Mouse (Mus musculus): ENCODE data around the gene Plcb1. TPM values are rescaled to one million over a fixed set of nuclear protein-coding genes. Genes with fewer than 3 reads are reported as not detected.

The Plcb1 gene
- polyA plus RNA-seq, 1 experiment from 2014 or later = 23.0 TPM

GRCm38 (mm10) chr2:135029288-135029687 is 243.4 kb downstream of the Plcb1 start:
- peak overlapping the region; percentile 36 for H3K4me2 ChIP-seq (ENCODE audit: low read length)
- H3K9ac ChIP-seq (ENCODE audit: low read length) = 0 out of 2 replicates have a peak overlapping the region, but pooled peaks have one; percentile 0
- 11% methylated on average over 5 of the region's 5 CpGs for WGBS
- H3K9me3 ChIP-seq (replicated peaks; ENCODE audit: control insufficient read depth, low read length) = no peaks in the 10 kb centered on the region
- no peak overlapping the region for H3K4me3 ChIP-seq (ENCODE audit: low read depth, low read length)
- H3K27ac ChIP-seq (ENCODE audit: low read depth, low read length) = no peak overlapping the region
- peak; percentile 17 for DNase-seq (ENCODE audit: low spot score)
- peaks cover 5% of the 10 kb centered on the region; the same call in 1 of the 2 replicates for H3K4me1 ChIP-seq (ENCODE audit: control insufficient read depth, insufficient read depth, low read length)
- ATAC-seq = peak; percentile 55; the same call in 1 of the 2 replicates
- no peaks in the 10 kb centered on the region for H3K36me3 ChIP-seq (ENCODE audit: control insufficient read depth, insufficient read depth, low read length)
- no peaks in the 10 kb centered on the region for H3K27me3 ChIP-seq (replicated peaks; ENCODE audit: control insufficient read depth, insufficient read depth, low read length)

DNA sequence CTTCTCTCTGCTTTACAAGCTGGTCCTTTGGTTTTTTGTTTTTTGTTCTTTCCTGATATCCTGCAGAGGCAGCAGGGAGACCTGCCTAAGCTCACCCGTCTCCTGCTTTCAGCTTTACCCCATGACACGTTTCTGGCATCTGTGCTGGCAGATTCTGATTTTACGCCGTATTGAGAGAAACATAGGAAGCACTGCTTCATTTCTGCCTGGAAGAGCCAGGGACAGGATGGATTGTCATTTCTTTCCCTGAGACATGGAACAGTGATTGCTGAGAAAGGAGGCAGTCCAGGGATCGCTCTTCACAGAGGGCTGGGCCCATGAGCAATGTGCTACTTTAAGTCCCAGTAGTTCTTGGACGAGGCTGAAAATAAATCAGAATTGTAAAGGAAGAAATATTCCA is 243.8 kb downstream of the Plcb1 start:
- 19% methylated on average over 6 of the region's 6 CpGs for WGBS
- H3K9ac ChIP-seq (ENCODE audit: low read length) = peak overlapping the region; percentile 0; the same call in 1 of the 2 replicates

DNA sequence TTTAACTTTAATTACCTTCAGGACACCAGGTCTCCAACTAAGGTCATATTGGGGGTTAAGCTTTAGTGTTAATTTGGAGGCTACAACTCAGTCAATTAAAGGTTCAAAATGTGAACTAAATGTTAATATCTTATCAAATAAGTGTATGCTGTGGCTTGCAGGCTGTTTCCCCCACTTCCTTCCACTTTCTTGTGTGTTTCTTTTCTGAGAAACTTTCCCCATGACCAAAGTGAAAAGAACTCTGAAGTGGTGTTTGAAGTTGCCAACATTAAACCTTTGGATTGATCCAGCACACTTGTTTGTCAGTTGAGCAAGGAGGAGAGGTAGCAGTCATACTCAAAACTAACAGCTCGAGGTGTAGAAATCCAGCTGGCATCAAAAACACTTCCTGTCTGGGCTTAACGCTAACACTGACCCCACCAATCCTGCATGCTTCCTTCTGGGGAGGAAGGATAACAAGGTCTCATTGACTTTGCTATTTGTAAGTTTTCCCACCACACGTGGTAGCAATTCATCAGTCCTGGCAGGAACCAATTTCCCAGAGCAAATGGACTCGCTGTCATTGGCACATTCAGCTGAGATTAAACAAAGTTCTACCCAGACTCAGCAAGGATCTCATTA is 249.9 kb downstream of the Plcb1 start:
- Histone ChIP-seq H3K27ac (ENCODE audit: low read depth, low read length) (no peak overlapping the region), H3K36me3 (ENCODE audit: control insufficient read depth, insufficient read depth, low read length) (no peaks in the 10 kb centered on the region), H3K4me3 (ENCODE audit: low read depth, low read length) (no peak overlapping the region), H3K27me3 (replicated peaks; ENCODE audit: control insufficient read depth, insufficient read depth, low read length) (no peaks in the 10 kb centered on the region), H3K9me3 (replicated peaks; ENCODE audit: control insufficient read depth, low read length) (no peaks in the 10 kb centered on the region), H3K4me1 (ENCODE audit: control insufficient read depth, insufficient read depth, low read length) (no peaks in the 10 kb centered on the region), H3K4me2 (ENCODE audit: low read length) (no peak overlapping the region), H3K9ac (ENCODE audit: low read length) (no peak overlapping the region)
- 27% methylated on average over 4 of the region's 4 CpGs for WGBS
- ATAC-seq = no peak
- no peak for DNase-seq (ENCODE audit: low spot score)

More for the DNA sequence above, 243.8 kb downstream of the Plcb1 start:
- Histone ChIP-seq H3K9me3 (replicated peaks; ENCODE audit: control insufficient read depth, low read length) (no peaks in the 10 kb centered on the region), H3K4me2 (ENCODE audit: low read length) (peak overlapping the region; percentile 36), H3K4me3 (ENCODE audit: low read depth, low read length) (no peak overlapping the region), H3K27me3 (replicated peaks; ENCODE audit: control insufficient read depth, insufficient read depth, low read length) (no peaks in the 10 kb centered on the region), H3K36me3 (ENCODE audit: control insufficient read depth, insufficient read depth, low read length) (no peaks in the 10 kb centered on the region), H3K4me1 (ENCODE audit: control insufficient read depth, insufficient read depth, low read length) (peaks cover 5% of the 10 kb centered on the region; the same call in 1 of the 2 replicates), H3K27ac (ENCODE audit: low read depth, low read length) (no peak overlapping the region)
- DNase-seq (ENCODE audit: low spot score) (peak; percentile 61), ATAC-seq (peak; percentile 77)

GRCm38 (mm10) chr2:135048791-135049190 is 262.9 kb downstream of the Plcb1 start:
- no peak overlapping the region for H3K4me2 ChIP-seq (ENCODE audit: low read length)
- no peaks in the 10 kb centered on the region for H3K27me3 ChIP-seq (replicated peaks; ENCODE audit: control insufficient read depth, insufficient read depth, low read length)
- no peaks in the 10 kb centered on the region for H3K36me3 ChIP-seq (ENCODE audit: control insufficient read depth, insufficient read depth, low read length)
- no peak overlapping the region for H3K27ac ChIP-seq (ENCODE audit: low read depth, low read length)
- 76% methylated on average over 2 of the region's 2 CpGs for WGBS
- H3K9me3 ChIP-seq (replicated peaks; ENCODE audit: control insufficient read depth, low read length) = no peaks in the 10 kb centered on the region
- ATAC-seq (no peak), DNase-seq (ENCODE audit: low spot score) (peak; percentile 17)
- no peak overlapping the region for H3K9ac ChIP-seq (ENCODE audit: low read length)
- no peak overlapping the region for H3K4me3 ChIP-seq (ENCODE audit: low read depth, low read length)
- no peaks in the 10 kb centered on the region for H3K4me1 ChIP-seq (ENCODE audit: control insufficient read depth, insufficient read depth, low read length)

GRCm38 (mm10) chr2:135049283-135049682 is 263.4 kb downstream of the Plcb1 start:
- no peaks in the 10 kb centered on the region for H3K9me3 ChIP-seq (replicated peaks; ENCODE audit: control insufficient read depth, low read length)
- H3K4me1 ChIP-seq (ENCODE audit: control insufficient read depth, insufficient read depth, low read length) = no peaks in the 10 kb centered on the region
- no peak for ATAC-seq
- no peak overlapping the region for H3K9ac ChIP-seq (ENCODE audit: low read length)
- H3K4me2 ChIP-seq (ENCODE audit: low read length) = no peak overlapping the region
- 56% methylated on average over 6 of the region's 6 CpGs for WGBS
- H3K4me3 ChIP-seq (ENCODE audit: low read depth, low read length) = no peak overlapping the region
- DNase-seq (ENCODE audit: low spot score) = peak; percentile 51
- no peak overlapping the region for H3K27ac ChIP-seq (ENCODE audit: low read depth, low read length)
- H3K27me3 ChIP-seq (replicated peaks; ENCODE audit: control insufficient read depth, insufficient read depth, low read length) = no peaks in the 10 kb centered on the region
- H3K36me3 ChIP-seq (ENCODE audit: control insufficient read depth, insufficient read depth, low read length) = no peaks in the 10 kb centered on the region

DNA sequence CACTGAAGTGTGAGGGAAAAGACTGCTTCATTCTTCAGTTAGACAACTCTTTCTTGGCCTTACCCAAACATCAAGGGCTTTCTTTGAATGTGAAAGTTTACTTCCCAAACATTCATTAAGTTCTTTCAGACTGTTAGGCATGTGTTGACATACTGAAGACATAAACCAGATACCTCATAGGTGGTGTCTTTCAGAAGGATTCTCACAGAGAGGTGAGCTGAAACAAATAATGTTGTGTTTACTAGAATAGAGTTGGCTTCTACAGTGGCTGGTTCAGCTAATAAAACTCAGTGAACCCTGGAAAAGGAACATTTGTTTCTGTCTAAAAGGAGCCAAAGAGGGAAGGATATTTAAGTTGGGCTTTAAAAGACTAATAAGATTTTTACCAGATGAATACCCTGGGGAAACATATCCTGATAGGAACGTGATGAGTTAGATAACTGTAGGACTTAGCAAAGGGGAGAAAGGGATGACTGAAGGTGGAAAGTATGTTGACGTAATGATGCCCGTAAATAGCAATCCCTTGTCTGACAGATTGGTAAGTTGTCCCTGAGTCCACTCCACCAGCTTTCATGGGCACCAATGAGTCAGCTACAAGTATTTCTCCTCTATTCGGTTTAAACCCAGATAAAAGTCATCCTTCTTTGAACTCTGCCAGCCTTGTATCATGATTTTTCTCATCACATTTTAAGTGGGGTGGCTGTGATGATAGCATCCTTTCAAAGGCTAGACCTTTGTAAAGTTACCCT is 265.8 kb downstream of the Plcb1 start:
- H3K27ac ChIP-seq (ENCODE audit: low read depth, low read length) = no peak overlapping the region
- H3K36me3 ChIP-seq (ENCODE audit: control insufficient read depth, insufficient read depth, low read length) = no peaks in the 10 kb centered on the region
- no peak overlapping the region for H3K9ac ChIP-seq (ENCODE audit: low read length)
- H3K4me1 ChIP-seq (ENCODE audit: control insufficient read depth, insufficient read depth, low read length) = no peaks in the 10 kb centered on the region
- no peaks in the 10 kb centered on the region for H3K9me3 ChIP-seq (replicated peaks; ENCODE audit: control insufficient read depth, low read length)
- WGBS = 90% methylated on average over 4 of the region's 4 CpGs
- H3K4me3 ChIP-seq (ENCODE audit: low read depth, low read length) = no peak overlapping the region
- H3K4me2 ChIP-seq (ENCODE audit: low read length) = no peak overlapping the region
- DNase-seq (ENCODE audit: low spot score) (no peak), ATAC-seq (no peak)
- H3K27me3 ChIP-seq (replicated peaks; ENCODE audit: control insufficient read depth, insufficient read depth, low read length) = no peaks in the 10 kb centered on the region

- Histone ChIP-seq H3K27me3 (replicated peaks; ENCODE audit: control insufficient read depth, insufficient read depth, low read length) (no peaks in the 10 kb centered on the region), H3K9ac (ENCODE audit: low read length) (no peak overlapping the region), H3K4me3 (ENCODE audit: low read depth, low read length) (no peak overlapping the region), H3K4me1 (ENCODE audit: control insufficient read depth, insufficient read depth, low read length) (no peaks in the 10 kb centered on the region), H3K4me2 (ENCODE audit: low read length) (no peak overlapping the region), H3K9me3 (replicated peaks; ENCODE audit: control insufficient read depth, low read length) (no peaks in the 10 kb centered on the region), H3K36me3 (ENCODE audit: control insufficient read depth, insufficient read depth, low read length) (no peaks in the 10 kb centered on the region), H3K27ac (ENCODE audit: low read depth, low read length) (no peak overlapping the region)
- no peak for DNase-seq (ENCODE audit: low spot score)
- 91% methylated on average over 3 of the region's 3 CpGs for whole genome bisulfite sequencing
- ATAC-seq = no peak
Measured at GRCm38 (mm10) chr2:135053391-135053790, 267.5 kb downstream of the Plcb1 start.

- no peak overlapping the region for H3K4me2 ChIP-seq (ENCODE audit: low read length)
- ATAC-seq (no peak), DNase-seq (ENCODE audit: low spot score) (no peak)
- H3K4me3 ChIP-seq (ENCODE audit: low read depth, low read length) = no peak overlapping the region
- H3K9ac ChIP-seq (ENCODE audit: low read length) = no peak overlapping the region
- no peaks in the 10 kb centered on the region for H3K4me1 ChIP-seq (ENCODE audit: control insufficient read depth, insufficient read depth, low read length)
- no peaks in the 10 kb centered on the region for H3K9me3 ChIP-seq (replicated peaks; ENCODE audit: control insufficient read depth, low read length)
- no peaks in the 10 kb centered on the region for H3K36me3 ChIP-seq (ENCODE audit: control insufficient read depth, insufficient read depth, low read length)
- H3K27me3 ChIP-seq (replicated peaks; ENCODE audit: control insufficient read depth, insufficient read depth, low read length) = no peaks in the 10 kb centered on the region
- no peak overlapping the region for H3K27ac ChIP-seq (ENCODE audit: low read depth, low read length)
Measured at GRCm38 (mm10) chr2:135067419-135067818, 281.6 kb downstream of the Plcb1 start.

- H3K36me3 ChIP-seq (ENCODE audit: control insufficient read depth, insufficient read depth, low read length) = no peaks in the 10 kb centered on the region
- no peak overlapping the region for H3K27ac ChIP-seq (ENCODE audit: low read depth, low read length)
- H3K27me3 ChIP-seq (replicated peaks; ENCODE audit: control insufficient read depth, insufficient read depth, low read length) = no peaks in the 10 kb centered on the region
- H3K4me2 ChIP-seq (ENCODE audit: low read length) = no peak overlapping the region
- H3K4me3 ChIP-seq (ENCODE audit: low read depth, low read length) = no peak overlapping the region
- no peaks in the 10 kb centered on the region for H3K9me3 ChIP-seq (replicated peaks; ENCODE audit: control insufficient read depth, low read length)
- no peaks in the 10 kb centered on the region for H3K4me1 ChIP-seq (ENCODE audit: control insufficient read depth, insufficient read depth, low read length)
- ATAC-seq (peak; percentile 70), DNase-seq (ENCODE audit: low spot score) (peak; percentile 59)
- 26% methylated on average over 4 of the region's 4 CpGs for WGBS
- H3K9ac ChIP-seq (ENCODE audit: low read length) = no peak overlapping the region
Measured at GRCm38 (mm10) chr2:135071349-135071748, 285.5 kb downstream of the Plcb1 start.
